Mouse (Mus musculus): Measurements from ENCODE around the gene Otoa.

DNA sequence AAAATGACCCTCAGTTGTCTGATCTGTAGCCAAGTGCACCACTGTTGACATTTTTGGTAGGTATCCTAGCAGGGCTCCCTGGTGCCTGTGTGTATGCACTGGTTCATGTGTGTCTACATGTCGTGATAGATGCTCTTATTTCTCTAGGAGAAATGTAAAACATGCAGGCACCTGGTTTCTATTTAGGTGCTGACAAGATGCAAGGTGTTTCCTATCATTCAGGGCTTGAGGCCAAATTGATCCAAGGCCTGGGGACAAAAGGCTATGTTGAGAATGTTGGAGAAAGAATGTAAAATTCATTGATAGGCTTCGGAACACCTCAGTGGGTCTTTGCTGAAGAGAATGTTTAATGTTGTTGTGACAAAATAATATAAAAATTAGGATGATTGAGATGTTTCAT lies 366 bp downstream of the Otoa start:
- TF ChIP-seq CTCF (IDR thresholded peaks at IDR 0.05; ENCODE audit: low read depth, low read length) = no peak
- TF ChIP-seq POLR2A (IDR thresholded peaks at IDR 0.05; ENCODE audit: extremely low read depth, insufficient read depth, low read length) = no peak

Data from liver, adult 2 months (tissue).